27 mouse cellular contexts compared by ENCODE assay signal in genomic region chr12:13677266-13677665, GRCm38 (mm10).
A peak's percentile ranks its signal among the peaks of the same experiment; 100 is the strongest.
DNase-seq lines count a peak whose midpoint lies in the region; ATAC-seq and TF ChIP-seq lines count a peak whose summit lies in the region.
"Had no signal": no experiment of that assay in that cellular context is flagged by ENCODE, and none has a peak within 500 bp of the region (broad histone marks: within the 10 kb centered on the region; RNA-seq: fewer than 3 reads in every experiment).

No protein-coding gene starts in this region.

- H3K27ac ChIP-seq in heart, embryonic 15.5 days = 0 out of 2 replicates have a peak overlapping the region, but pooled peaks have one; percentile 34
- no peak overlapping the region for H3K27ac ChIP-seq in limb, embryonic 14.5 days (replicated peaks; ENCODE audit: low read depth, low read length)
- no peak overlapping the region for H3K27ac ChIP-seq in limb, embryonic 10.5 days
- H3K27ac ChIP-seq: embryonic facial prominence, embryonic 10.5 days; embryonic facial prominence, embryonic 15.5 days; forebrain, embryonic 12.5 days; gastrocnemius, adult 2 months; heart, adult 2 months; hindbrain, embryonic 12.5 days; limb, embryonic 13.5 days; liver, embryonic 12.5 days; macrophage; stomach, embryonic 15.5 days had no signal

- no peaks in the 10 kb centered on the region for H3K36me3 ChIP-seq in heart, embryonic 15.5 days
- no peaks in the 10 kb centered on the region for H3K36me3 ChIP-seq in limb, embryonic 14.5 days (ENCODE audit: control insufficient read depth, insufficient read depth, low read length)
- no peaks in the 10 kb centered on the region for H3K36me3 ChIP-seq in limb, embryonic 10.5 days
- H3K36me3 ChIP-seq: embryonic facial prominence, embryonic 10.5 days; embryonic facial prominence, embryonic 15.5 days; forebrain, embryonic 12.5 days; hindbrain, embryonic 12.5 days; limb, embryonic 13.5 days; liver, embryonic 12.5 days; stomach, embryonic 15.5 days had no signal

- H3K9me3 ChIP-seq in heart, embryonic 15.5 days (replicated peaks) = no peaks in the 10 kb centered on the region
- no peaks in the 10 kb centered on the region for H3K9me3 ChIP-seq in limb, embryonic 14.5 days (ENCODE audit: control insufficient read depth, low read length)
- H3K9me3 ChIP-seq in limb, embryonic 10.5 days (replicated peaks) = no peaks in the 10 kb centered on the region
- H3K9me3 ChIP-seq: embryonic facial prominence, embryonic 10.5 days; embryonic facial prominence, embryonic 15.5 days; forebrain, embryonic 12.5 days; hindbrain, embryonic 12.5 days; limb, embryonic 13.5 days; liver, embryonic 12.5 days; stomach, embryonic 15.5 days had no signal

- H3K4me2 ChIP-seq in heart, embryonic 15.5 days = no peak overlapping the region
- H3K4me2 ChIP-seq in limb, embryonic 14.5 days (replicated peaks; ENCODE audit: low read depth, low read length, severe bottlenecking) = no peak overlapping the region
- H3K4me2 ChIP-seq: embryonic facial prominence, embryonic 15.5 days; forebrain, embryonic 12.5 days; hindbrain, embryonic 12.5 days; limb, embryonic 13.5 days; liver, embryonic 12.5 days; stomach, embryonic 15.5 days had no signal

- peaks cover 9% of the 10 kb centered on the region; the same call in 1 of the 2 replicates for H3K4me1 ChIP-seq in heart, embryonic 15.5 days (replicated peaks)
- no peaks in the 10 kb centered on the region for H3K4me1 ChIP-seq in limb, embryonic 14.5 days (ENCODE audit: control insufficient read depth, insufficient read depth, low read length)
- H3K4me1 ChIP-seq in limb, embryonic 10.5 days = no peaks in the 10 kb centered on the region
- H3K4me1 ChIP-seq: embryonic facial prominence, embryonic 10.5 days; embryonic facial prominence, embryonic 15.5 days; forebrain, embryonic 12.5 days; hindbrain, embryonic 12.5 days; limb, embryonic 13.5 days; liver, embryonic 12.5 days; stomach, embryonic 15.5 days had no signal

- DNase-seq in adrenal gland, adult 2 months = peak; percentile 9
- DNase-seq in adrenal gland, postnatal 25 days = no peak
- DNase-seq in heart, adult 18-20 months = no peak
- peak; percentile 16 for DNase-seq in limb, embryonic 14.5 days (ENCODE audit: low spot score)
- DNase-seq in limb, embryonic 10.5 days (ENCODE audit: low spot score) = no peak
- peak; percentile 27 for DNase-seq in Muller cell, postnatal 12 days (ENCODE audit: inconsistent ontology term)
- no peak for DNase-seq in neural tube, embryonic 10.5 days (ENCODE audit: extremely low spot score, low spot score)
- DNase-seq: adrenal gland, postnatal 10 days; cerebellum, postnatal 25 days; gastrocnemius, adult 2 months; gastrocnemius, postnatal 36 days; heart, adult 2 months; kidney, postnatal 14 days; liver, postnatal 0 days; right cerebral cortex, postnatal 25 days had no signal

- no peak overlapping the region for H3K9ac ChIP-seq in heart, embryonic 15.5 days
- no peak overlapping the region for H3K9ac ChIP-seq in limb, embryonic 14.5 days (ENCODE audit: low read depth, low read length, severe bottlenecking)
- H3K9ac ChIP-seq: embryonic facial prominence, embryonic 15.5 days; forebrain, embryonic 12.5 days; hindbrain, embryonic 12.5 days; limb, embryonic 13.5 days; liver, embryonic 12.5 days; liver, postnatal 0 days; stomach, embryonic 15.5 days had no signal

- no peak overlapping the region for H3K4me3 ChIP-seq in heart, embryonic 15.5 days
- H3K4me3 ChIP-seq in limb, embryonic 14.5 days (replicated peaks; ENCODE audit: low read length) = no peak overlapping the region
- no peak overlapping the region for H3K4me3 ChIP-seq in limb, embryonic 10.5 days
- H3K4me3 ChIP-seq: embryonic facial prominence, embryonic 10.5 days; embryonic facial prominence, embryonic 15.5 days; forebrain, embryonic 12.5 days; gastrocnemius, adult 2 months; heart, adult 2 months; hindbrain, embryonic 12.5 days; limb, embryonic 13.5 days; liver, embryonic 12.5 days; stomach, embryonic 15.5 days had no signal

- no peak for TF ChIP-seq POLR2A in limb, embryonic 14.5 days (IDR thresholded peaks at IDR 0.05; ENCODE audit: borderline replicate concordance, extremely low read depth, insufficient read depth, insufficient read length)

- WGBS in heart, embryonic 15.5 days = 48% methylated on average over 1 of the region's 1 CpGs
- WGBS in limb, embryonic 14.5 days = 81% methylated on average over 1 of the region's 1 CpGs
- WGBS in limb, embryonic 10.5 days = 90% methylated on average over 1 of the region's 1 CpGs

- peak; percentile 58; the same call in 1 of the 2 replicates for ATAC-seq in heart, embryonic 15.5 days (replicated peaks; ENCODE audit: insufficient number of reproducible peaks, insufficient read depth, low FRiP score, low read depth)
- ATAC-seq in limb, embryonic 14.5 days (ENCODE audit: low FRiP score, low read depth) = no peak
- ATAC-seq: intestine, postnatal 0 days; liver, embryonic 12.5 days; lung, postnatal 0 days had no signal

- no peaks in the 10 kb centered on the region for H3K27me3 ChIP-seq in heart, embryonic 15.5 days
- no peaks in the 10 kb centered on the region for H3K27me3 ChIP-seq in limb, embryonic 14.5 days (ENCODE audit: control insufficient read depth, insufficient read depth, low read length)
- H3K27me3 ChIP-seq in limb, embryonic 10.5 days (ENCODE audit: low read depth, poor library complexity, severe bottlenecking) = no peaks in the 10 kb centered on the region
- H3K27me3 ChIP-seq: CH12.LX; embryonic facial prominence, embryonic 15.5 days; forebrain, embryonic 12.5 days; hindbrain, embryonic 12.5 days; limb, embryonic 13.5 days; liver, embryonic 12.5 days; stomach, embryonic 15.5 days had no signal

Comparison
In these comparisons a context has a peak if more than half of its experiments do, and no peak if none do; other contexts are left out.
1. DNase-seq: peak in adrenal gland, adult 2 months (single experiment), limb, embryonic 14.5 days (single experiment) and Muller cell, postnatal 12 days (single experiment); none in adrenal gland, postnatal 25 days (single experiment), heart, adult 18-20 months (0 of 2), limb, embryonic 10.5 days (single experiment) and neural tube, embryonic 10.5 days (single experiment).